Mouse (Mus musculus) midbrain, embryonic 13.5 days (tissue): Measurements from ENCODE around the gene Palld. TPM values are rescaled to one million over a fixed set of nuclear protein-coding genes. Genes with fewer than 3 reads are reported as not detected.

Experiments used
- ATAC-seq: fragments of 200-750 bp; cut with Nextera tagmentation; 2 replicates; pipeline ENCODE4 v1.8.0; 2017; ENCODE audit warnings: mild to moderate bottlenecking, moderate TSS enrichment, moderate library complexity
- H3K27ac ChIP-seq: fragments of 300-500 bp; sonication (generic); 2 replicates; pipeline ENCODE4 v1.5.1; 2015; ENCODE audit warnings: inconsistent platforms, mild to moderate bottlenecking, moderate library complexity
- H3K27me3 ChIP-seq: fragments of 300-500 bp; sonication (generic); 2 replicates; pipeline ENCODE4 v1.6.1; 2015; ENCODE audit warnings: mild to moderate bottlenecking, inconsistent platforms
- H3K36me3 ChIP-seq: fragments of 300-500 bp; sonication (generic); 2 replicates; pipeline ENCODE4 v1.6.1; 2015; ENCODE audit warnings: mild to moderate bottlenecking, inconsistent platforms
- H3K4me1 ChIP-seq: fragments of 300-500 bp; sonication (generic); replicated peaks from 2 replicates; pipeline ENCODE4 v1.6.1; 2015; ENCODE audit warnings: inconsistent platforms
- H3K4me2 ChIP-seq: fragments of 300-500 bp; sonication (generic); replicated peaks from 2 replicates; pipeline ENCODE4 v1.6.1; 2015; ENCODE audit warnings: moderate library complexity, mild to moderate bottlenecking, inconsistent platforms
- H3K4me3 ChIP-seq: fragments of 300-500 bp; sonication (generic); replicated peaks from 2 replicates; pipeline ENCODE4 v1.5.1; 2015; ENCODE audit warnings: mild to moderate bottlenecking, inconsistent platforms
- H3K9ac ChIP-seq: fragments of 300-500 bp; sonication (generic); replicated peaks from 2 replicates; pipeline ENCODE4 v1.6.1; 2015; ENCODE audit warnings: mild to moderate bottlenecking, inconsistent platforms
- H3K9me3 ChIP-seq: fragments of 300-500 bp; sonication (generic); 2 replicates; pipeline ENCODE4 v1.6.1; 2016; ENCODE audit warnings: mild to moderate bottlenecking, inconsistent platforms
- WGBS: fragments of 180-500 bp; shearing (Covaris S2); methylation state at CpG from one replicate; pipeline ENCODE4 v1.1.7; 2015; 5-methylcytosine and 5-hydroxymethylcytosine counted together
- polyA plus RNA-seq: library from polyadenylated mRNA; unstranded; fragments of >200 nt; fragmentation: Nextera tagmentation; extraction: Ambion mirVana; gene quantifications from 2 replicates; pipeline ENCODE4 v1.2.1, GENCODE M21; 2015

Gene Palld
- polyA plus RNA-seq, 1 experiment from 2014 or later = 27.6 TPM

GRCm38 (mm10) chr8:61586529-61586928 is 316.0 kb downstream of the Palld start:
- H3K4me2 ChIP-seq = no peak overlapping the region
- no peak overlapping the region for H3K9ac ChIP-seq
- no peak for ATAC-seq
- no peaks in the 10 kb centered on the region for H3K36me3 ChIP-seq
- H3K9me3 ChIP-seq = no peaks in the 10 kb centered on the region
- H3K4me1 ChIP-seq = peaks cover 16% of the 10 kb centered on the region
- H3K27ac ChIP-seq = no peak overlapping the region
- no peaks in the 10 kb centered on the region for H3K27me3 ChIP-seq
- 92% methylated on average over 3 of the region's 3 CpGs for WGBS
- H3K4me3 ChIP-seq = no peak overlapping the region

- H3K27me3 ChIP-seq = no peaks in the 10 kb centered on the region
- H3K4me3 ChIP-seq = no peak overlapping the region
- H3K36me3 ChIP-seq = no peaks in the 10 kb centered on the region
- no peak overlapping the region for H3K27ac ChIP-seq
- H3K4me1 ChIP-seq = peaks cover 11% of the 10 kb centered on the region
- 93% methylated on average over 3 of the region's 3 CpGs for WGBS
- no peak for ATAC-seq
- no peak overlapping the region for H3K4me2 ChIP-seq
- no peak overlapping the region for H3K9ac ChIP-seq
- H3K9me3 ChIP-seq = no peaks in the 10 kb centered on the region
These were observed 316.7 kb downstream of the Palld start for GRCm38 (mm10) chr8:61585746-61586145.

- no peak for ATAC-seq
- Histone ChIP-seq H3K4me2 (no peak overlapping the region), H3K27me3 (no peaks in the 10 kb centered on the region), H3K9me3 (no peaks in the 10 kb centered on the region), H3K4me1 (peaks cover 7% of the 10 kb centered on the region), H3K36me3 (no peaks in the 10 kb centered on the region), H3K9ac (no peak overlapping the region), H3K4me3 (no peak overlapping the region), H3K27ac (no peak overlapping the region)
- 86% methylated on average over 5 of the region's 5 CpGs for WGBS
These were observed 317.6 kb downstream of the Palld start for GRCm38 (mm10) chr8:61584714-61585383.

GRCm38 (mm10) chr8:61582547-61582946 is 319.9 kb downstream of the Palld start:
- Histone ChIP-seq H3K27me3 (no peaks in the 10 kb centered on the region), H3K4me3 (no peak overlapping the region), H3K9ac (no peak overlapping the region), H3K27ac (no peak overlapping the region), H3K4me2 (no peak overlapping the region), H3K36me3 (no peaks in the 10 kb centered on the region), H3K4me1 (no peaks in the 10 kb centered on the region), H3K9me3 (no peaks in the 10 kb centered on the region)
- WGBS = 89% methylated on average over 8 of the region's 8 CpGs
- ATAC-seq = no peak

- ATAC-seq = no peak
- Histone ChIP-seq H3K36me3 (no peaks in the 10 kb centered on the region), H3K4me1 (no peaks in the 10 kb centered on the region), H3K9ac (no peak overlapping the region), H3K4me3 (no peak overlapping the region), H3K9me3 (no peaks in the 10 kb centered on the region), H3K27ac (no peak overlapping the region), H3K4me2 (no peak overlapping the region), H3K27me3 (no peaks in the 10 kb centered on the region)
- WGBS = 93% methylated on average over 5 of the region's 5 CpGs
These were observed 321.2 kb downstream of the Palld start for GRCm38 (mm10) chr8:61581259-61581658.

GRCm38 (mm10) chr8:61579831-61580230 is 322.7 kb downstream of the Palld start:
- H3K4me1 ChIP-seq = no peaks in the 10 kb centered on the region
- 88% methylated on average over 4 of the region's 4 CpGs for WGBS
- H3K4me3 ChIP-seq = no peak overlapping the region
- no peaks in the 10 kb centered on the region for H3K27me3 ChIP-seq
- no peak overlapping the region for H3K9ac ChIP-seq
- ATAC-seq = no peak
- H3K4me2 ChIP-seq = no peak overlapping the region
- H3K9me3 ChIP-seq = no peaks in the 10 kb centered on the region
- H3K27ac ChIP-seq = no peak overlapping the region
- H3K36me3 ChIP-seq = no peaks in the 10 kb centered on the region

- no peak overlapping the region for H3K4me2 ChIP-seq
- H3K9ac ChIP-seq = no peak overlapping the region
- H3K36me3 ChIP-seq = no peaks in the 10 kb centered on the region
- no peak overlapping the region for H3K27ac ChIP-seq
- no peaks in the 10 kb centered on the region for H3K27me3 ChIP-seq
- no peaks in the 10 kb centered on the region for H3K9me3 ChIP-seq
- no peak for ATAC-seq
- no peak overlapping the region for H3K4me3 ChIP-seq
- no peaks in the 10 kb centered on the region for H3K4me1 ChIP-seq
- 90% methylated on average over 6 of the region's 6 CpGs for WGBS
These were observed 323.7 kb downstream of the Palld start for GRCm38 (mm10) chr8:61578754-61579153.

- ATAC-seq = no peak
These were observed 327.3 kb downstream of the Palld start for GRCm38 (mm10) chr8:61575096-61575653.

GRCm38 (mm10) chr8:61574526-61574925 is 328.0 kb downstream of the Palld start:
- no peaks in the 10 kb centered on the region for H3K4me1 ChIP-seq
- no peaks in the 10 kb centered on the region for H3K36me3 ChIP-seq
- ATAC-seq = no peak
- H3K27ac ChIP-seq = no peak overlapping the region
- no peak overlapping the region for H3K4me2 ChIP-seq
- H3K9ac ChIP-seq = no peak overlapping the region
- no peak overlapping the region for H3K4me3 ChIP-seq
- WGBS = 85% methylated on average over 7 of the region's 7 CpGs
- H3K9me3 ChIP-seq = no peaks in the 10 kb centered on the region
- no peaks in the 10 kb centered on the region for H3K27me3 ChIP-seq

More at GRCm38 (mm10) chr8:61575096-61575653, 327.3 kb downstream of the Palld start:
- H3K27ac ChIP-seq = no peak overlapping the region
- H3K9ac ChIP-seq = no peak overlapping the region
- no peak overlapping the region for H3K4me3 ChIP-seq
- H3K9me3 ChIP-seq = no peaks in the 10 kb centered on the region
- H3K36me3 ChIP-seq = no peaks in the 10 kb centered on the region
- no peak overlapping the region for H3K4me2 ChIP-seq
- no peaks in the 10 kb centered on the region for H3K27me3 ChIP-seq
- no peaks in the 10 kb centered on the region for H3K4me1 ChIP-seq
- WGBS = 74% methylated on average over 4 of the region's 4 CpGs

- 80% methylated on average over 8 of the region's 8 CpGs for WGBS
These were observed 329.1 kb downstream of the Palld start for GRCm38 (mm10) chr8:61573179-61573937.

GRCm38 (mm10) chr8:61572697-61573096 is 329.8 kb downstream of the Palld start:
- H3K4me1 ChIP-seq = no peaks in the 10 kb centered on the region
- H3K4me2 ChIP-seq = no peak overlapping the region
- H3K27ac ChIP-seq = no peak overlapping the region
- H3K9ac ChIP-seq = no peak overlapping the region
- no peaks in the 10 kb centered on the region for H3K36me3 ChIP-seq
- H3K9me3 ChIP-seq = no peaks in the 10 kb centered on the region
- H3K27me3 ChIP-seq = no peaks in the 10 kb centered on the region
- WGBS = 90% methylated on average over 6 of the region's 6 CpGs
- ATAC-seq = no peak
- H3K4me3 ChIP-seq = no peak overlapping the region

More at GRCm38 (mm10) chr8:61573179-61573937, 329.1 kb downstream of the Palld start:
- H3K9ac ChIP-seq = no peak overlapping the region
- no peak overlapping the region for H3K27ac ChIP-seq
- no peaks in the 10 kb centered on the region for H3K36me3 ChIP-seq
- H3K27me3 ChIP-seq = no peaks in the 10 kb centered on the region
- no peak overlapping the region for H3K4me3 ChIP-seq
- no peaks in the 10 kb centered on the region for H3K9me3 ChIP-seq
- ATAC-seq = no peak
- no peak overlapping the region for H3K4me2 ChIP-seq
- H3K4me1 ChIP-seq = no peaks in the 10 kb centered on the region

GRCm38 (mm10) chr8:61570637-61571036 is 331.9 kb downstream of the Palld start:
- WGBS = 95% methylated on average over 2 of the region's 2 CpGs
- Histone ChIP-seq H3K9me3 (no peaks in the 10 kb centered on the region), H3K27me3 (no peaks in the 10 kb centered on the region), H3K27ac (no peak overlapping the region), H3K4me1 (no peaks in the 10 kb centered on the region), H3K36me3 (no peaks in the 10 kb centered on the region), H3K9ac (no peak overlapping the region), H3K4me2 (no peak overlapping the region), H3K4me3 (no peak overlapping the region)
- ATAC-seq = no peak
